Mouse (Mus musculus) cerebellum, adult 18-20 months (tissue): ENCODE data around the gene Plscr1.

Source experiments
- DNase-seq, 2 experiments: peaks; one replicate each; pipeline ENCODE4 v3.0.0; 2021

The Plscr1 gene

GRCm38 (mm10) chr9:92260481-92261159 is 11.1 kb downstream of the Plscr1 start:
- no peak for DNase-seq

DNA sequence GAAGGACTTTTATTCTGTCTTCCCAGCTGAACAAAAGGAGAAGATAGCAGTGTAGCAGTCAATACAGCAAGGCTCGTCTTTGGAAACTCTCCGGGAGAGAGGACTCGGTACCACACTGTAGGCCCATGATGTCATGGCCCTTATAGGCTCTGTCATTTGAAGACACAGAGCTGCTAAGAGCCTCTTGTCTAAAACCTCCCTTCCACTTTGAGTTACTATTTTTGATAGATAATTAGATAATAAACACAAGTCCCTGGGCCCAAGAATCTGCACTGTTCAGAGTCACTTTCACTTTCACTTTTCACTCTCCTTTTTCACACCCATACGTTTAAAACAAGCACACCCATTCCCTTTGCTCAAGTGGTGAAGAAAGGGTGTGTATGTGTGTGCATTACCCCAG is 16.2 kb downstream of the Plscr1 start:
- DNase-seq = no peak

- DNase-seq = no peak
These were observed 17.1 kb downstream of the Plscr1 start for GRCm38 (mm10) chr9:92266558-92267171.

- no peak for DNase-seq
These were observed 18.2 kb downstream of the Plscr1 start for GRCm38 (mm10) chr9:92267732-92268131.

DNA sequence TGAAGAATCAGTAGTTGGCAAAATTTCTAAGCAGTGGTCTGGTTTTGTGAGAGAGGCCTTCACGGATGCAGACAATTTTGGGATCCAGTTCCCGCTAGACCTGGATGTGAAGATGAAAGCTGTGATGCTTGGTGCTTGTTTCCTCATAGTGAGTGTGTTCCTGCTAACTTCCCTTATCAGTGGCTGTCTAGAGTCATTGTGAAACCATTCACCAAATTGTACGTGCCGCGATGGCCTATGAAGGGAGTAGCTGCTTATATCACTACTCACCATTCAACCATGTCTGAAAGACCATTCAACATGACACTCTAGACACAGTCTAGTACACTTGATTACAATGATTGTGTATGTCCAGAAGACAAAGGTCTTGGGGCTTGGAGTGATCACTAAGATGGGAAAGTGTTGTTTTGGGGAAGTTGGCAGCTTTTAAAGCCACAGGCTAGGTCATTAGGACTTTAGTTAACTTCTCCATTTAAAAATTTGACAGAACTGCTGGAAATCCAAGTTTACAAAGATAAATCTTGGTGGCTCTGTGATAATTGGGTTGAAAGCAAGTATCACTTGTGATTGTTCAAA is 20.4 kb downstream of the Plscr1 start:
- no peak for DNase-seq

DNA sequence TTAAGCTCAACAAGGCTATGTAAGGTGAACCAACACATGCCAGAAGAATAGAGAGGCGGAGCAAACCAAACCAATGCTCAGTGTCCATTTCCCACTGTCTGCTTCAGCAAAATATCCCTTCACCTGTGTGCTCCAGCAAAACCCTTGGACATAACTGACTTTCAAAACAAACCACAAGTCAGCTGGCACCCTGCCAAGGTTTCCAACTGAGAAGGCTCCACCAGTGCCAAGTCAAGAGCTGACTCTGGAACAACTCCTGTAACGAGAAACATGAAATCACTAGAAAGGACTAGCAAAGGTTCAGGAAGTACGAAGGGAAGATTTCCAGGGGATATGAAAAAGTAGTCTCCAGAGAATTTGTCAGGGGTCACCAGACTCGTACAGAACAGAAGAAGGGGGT is 21.4 kb downstream of the Plscr1 start:
- DNase-seq = peak; percentile 14 to 26

DNA sequence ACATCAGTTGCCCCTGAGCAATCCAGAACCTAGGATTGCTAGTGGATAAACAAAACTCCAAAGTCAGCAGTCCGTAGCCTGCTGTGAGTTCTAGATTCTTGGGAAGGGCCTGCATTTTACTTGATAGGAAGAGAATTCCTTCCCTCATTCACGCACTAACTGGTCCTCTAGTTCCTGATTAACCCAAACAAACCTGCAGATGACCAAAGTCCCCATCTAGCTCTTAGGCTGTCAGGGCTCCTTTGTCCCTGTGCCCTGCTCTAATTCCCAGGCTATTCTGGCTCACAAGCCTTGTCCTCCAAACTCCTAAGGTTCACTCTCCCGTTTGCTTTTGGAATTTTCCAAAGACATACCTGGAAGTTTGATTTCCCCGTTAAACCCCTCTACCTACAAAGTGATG is 23.1 kb downstream of the Plscr1 start:
- DNase-seq = no peak

GRCm38 (mm10) chr9:92273271-92273670 is 23.7 kb downstream of the Plscr1 start:
- no peak for DNase-seq

GRCm38 (mm10) chr9:92273956-92274762 is 24.6 kb downstream of the Plscr1 start:
- no peak for DNase-seq

- no peak for DNase-seq
These were observed 26.1 kb downstream of the Plscr1 start, which contains the start of gene Plscr2 for GRCm38 (mm10) chr9:92275486-92276207. Plscr2 (plus strand) TSS chr9:92275602.

GRCm38 (mm10) chr9:92276360-92276759 is 26.8 kb downstream of the Plscr1 start:
- DNase-seq = no peak

DNA sequence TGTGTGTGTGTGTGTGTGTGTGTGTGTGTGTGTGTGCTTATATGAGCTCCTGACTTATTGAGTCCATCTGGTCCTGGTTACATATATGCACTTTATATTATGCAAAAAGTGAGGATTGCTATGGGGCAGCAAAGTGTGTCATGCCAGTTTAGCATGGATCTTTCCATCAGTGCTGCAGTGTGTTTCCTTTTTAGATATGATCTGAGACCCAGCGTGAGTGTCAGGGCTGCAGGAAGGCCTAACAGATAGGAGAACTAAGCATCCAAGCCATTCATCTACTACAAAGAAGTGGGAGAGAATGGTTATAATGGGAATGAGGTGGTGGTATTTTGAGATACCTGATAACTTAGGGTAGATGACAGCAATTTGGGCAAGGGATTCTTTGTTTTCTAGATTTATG is 30.5 kb downstream of the Plscr1 start:
- DNase-seq = no peak

DNA sequence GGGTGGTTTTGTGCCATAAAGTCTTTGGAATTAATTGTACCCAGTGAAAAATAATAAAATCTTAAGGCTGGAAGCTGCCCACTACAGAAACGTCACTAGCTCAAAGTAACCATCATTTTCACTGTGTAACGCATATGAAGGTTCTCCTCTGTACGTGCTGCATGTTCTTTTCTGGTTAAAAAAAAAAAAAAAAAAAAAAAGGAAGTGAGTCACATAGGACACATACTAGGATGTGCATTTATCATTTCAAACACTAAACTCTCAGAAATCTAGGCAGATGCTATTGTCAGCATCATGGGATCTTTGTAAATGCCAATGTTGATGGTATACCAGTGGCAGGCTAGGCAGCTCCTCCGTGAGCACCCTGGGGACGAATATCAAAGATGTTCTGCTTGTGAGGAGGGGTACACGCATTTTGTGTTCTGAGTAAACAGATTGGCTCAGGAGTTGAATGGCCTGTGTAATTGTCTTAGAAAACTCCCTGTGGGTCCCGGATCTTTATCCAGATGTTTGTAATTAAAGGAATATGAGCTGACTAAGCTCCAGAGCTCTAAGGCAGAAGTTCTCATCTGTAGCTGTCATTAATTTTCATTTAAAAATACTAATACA is 33.1 kb downstream of the Plscr1 start:
- DNase-seq = no peak

GRCm38 (mm10) chr9:92289675-92290074 is 40.1 kb downstream of the Plscr1 start:
- no peak for DNase-seq

GRCm38 (mm10) chr9:92292169-92292568 is 42.6 kb downstream of the Plscr1 start:
- no peak for DNase-seq

DNA sequence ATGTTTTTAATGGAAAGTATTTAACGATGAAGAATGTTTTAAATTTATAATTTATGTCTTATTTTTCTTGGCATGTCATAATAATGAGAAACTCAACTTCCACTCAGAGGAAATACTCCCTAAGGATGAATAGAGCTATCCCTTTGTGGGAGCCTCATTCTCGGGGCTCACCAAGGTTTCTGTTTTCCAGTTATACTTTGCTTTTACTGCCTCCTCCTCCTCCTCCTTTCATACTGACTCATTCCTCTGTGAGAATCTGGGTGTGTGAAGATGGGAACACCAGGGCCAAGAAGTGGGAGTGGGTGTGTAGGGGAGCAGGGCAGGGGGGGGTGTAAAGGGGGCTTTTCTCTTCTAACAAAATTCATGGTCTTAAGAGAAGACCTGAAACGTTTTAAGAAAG is 43.4 kb downstream of the Plscr1 start:
- no peak for DNase-seq

DNA sequence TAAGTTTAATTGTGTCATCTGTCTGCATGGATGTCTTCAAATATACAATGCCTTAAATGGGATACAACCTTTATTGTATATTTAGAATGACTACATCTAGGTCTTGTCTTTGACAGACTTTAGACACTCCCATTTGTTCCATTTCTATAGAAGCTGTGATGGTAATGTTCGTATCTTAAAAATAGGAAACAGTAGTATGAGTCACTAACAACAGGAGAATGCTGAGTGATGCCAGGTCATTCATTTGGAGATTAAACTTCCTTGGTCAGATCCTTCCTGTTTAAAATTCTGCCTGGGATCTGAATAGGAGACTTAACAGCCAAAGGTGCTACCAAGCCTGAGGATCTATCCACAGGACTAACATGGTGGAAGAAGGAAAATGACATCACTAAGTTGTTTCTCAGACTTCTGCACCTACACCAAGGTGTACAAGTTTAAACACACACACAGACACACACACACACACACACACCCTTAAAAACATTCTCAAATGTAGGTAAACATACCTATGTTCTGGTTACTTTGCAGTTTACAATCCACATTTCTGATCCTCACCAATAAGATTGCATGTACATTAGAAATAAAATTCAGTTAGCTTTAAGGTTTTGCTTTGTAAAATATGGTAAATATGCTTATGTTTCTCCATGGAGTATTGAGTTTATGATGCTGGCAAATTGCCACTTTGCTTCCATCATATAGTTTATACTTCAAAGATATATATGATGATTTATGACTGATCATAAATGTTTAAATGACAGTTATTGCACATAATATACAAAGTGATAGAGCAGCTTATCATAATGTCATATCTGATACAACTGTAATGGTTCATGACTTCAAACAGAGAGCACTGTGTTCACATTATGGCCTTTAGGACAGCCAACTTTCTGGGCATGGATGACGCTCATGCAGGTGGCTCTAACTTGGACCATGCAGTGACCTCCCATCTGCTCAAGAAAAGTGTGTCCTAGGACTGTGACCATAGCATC is 44.3 kb downstream of the Plscr1 start:
- DNase-seq = no peak

DNA sequence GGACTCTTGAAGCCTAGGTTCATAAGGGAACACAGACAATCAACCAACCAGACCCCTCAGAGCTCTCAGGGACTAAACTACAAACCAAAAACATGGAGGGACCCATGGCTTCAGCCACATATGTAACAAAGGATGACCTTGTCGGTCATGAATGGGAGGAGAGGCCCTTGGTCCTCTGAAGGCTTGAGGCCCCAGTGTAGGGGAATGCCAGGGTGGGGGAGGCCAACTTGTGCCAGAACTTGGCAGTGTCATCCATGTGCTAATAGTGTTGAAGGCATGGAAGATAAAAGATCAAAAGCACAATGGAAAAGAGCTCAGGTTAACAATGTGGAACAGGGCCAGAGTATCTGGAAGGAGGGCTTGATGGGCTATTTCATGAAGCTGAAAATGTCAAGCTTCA is 48.7 kb downstream of the Plscr1 start:
- no peak for DNase-seq

DNA sequence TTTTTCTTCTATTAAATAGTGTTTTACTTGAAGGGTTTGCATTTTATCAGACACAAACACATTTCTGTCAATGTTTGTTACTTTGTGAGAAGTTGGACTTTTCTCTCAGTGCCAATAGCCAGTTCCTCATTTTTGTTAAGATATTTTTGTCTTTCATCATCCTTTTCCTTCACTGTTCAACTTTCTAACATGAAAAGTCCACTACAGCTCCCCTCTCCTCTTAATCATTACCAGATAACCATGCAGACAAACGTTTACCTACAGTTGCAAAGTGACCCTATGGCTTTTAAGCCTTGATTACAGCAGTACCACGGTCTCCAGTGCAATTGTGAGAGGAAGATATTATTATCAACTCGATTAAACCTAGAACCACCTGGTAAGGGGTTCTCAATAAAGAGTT is 51.7 kb downstream of the Plscr1 start:
- no peak for DNase-seq

GRCm38 (mm10) chr9:92305075-92305474 is 55.5 kb downstream of the Plscr1 start:
- DNase-seq = no peak

DNA sequence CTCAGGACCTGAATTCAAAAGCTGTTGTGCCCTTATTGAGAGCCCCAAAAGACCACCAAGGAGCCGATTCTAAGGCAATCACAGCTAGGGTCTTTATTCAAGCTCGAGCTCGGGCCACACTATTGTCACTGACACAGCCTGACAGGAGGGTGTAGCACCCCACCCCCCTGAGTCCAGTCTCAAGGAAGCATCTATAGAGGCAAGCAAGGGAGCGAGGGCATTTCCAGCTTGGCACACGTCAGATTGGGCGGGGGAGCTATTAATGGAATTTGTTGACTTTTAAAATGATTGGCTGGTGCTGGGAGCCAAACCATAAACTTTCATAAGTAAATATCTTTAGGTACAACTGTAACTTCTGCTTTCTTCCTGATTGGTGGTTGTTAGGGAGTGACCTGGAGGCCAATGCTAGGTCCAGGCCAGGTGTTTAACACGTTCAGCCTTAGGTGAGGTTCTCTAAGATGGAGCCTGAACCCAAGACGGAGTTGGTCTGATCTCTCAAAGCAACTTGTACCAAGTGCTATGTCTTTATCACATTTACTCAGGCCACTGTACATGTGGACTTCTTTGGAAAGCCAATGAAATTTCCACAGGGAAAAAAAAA is 56.2 kb downstream of the Plscr1 start:
- DNase-seq = no peak
